Mouse (Mus musculus) gastrocnemius, adult 18-20 months (tissue): Measurements from ENCODE around the gene Sp100. TPM values are rescaled to one million over a fixed set of nuclear protein-coding genes. Genes with fewer than 3 reads are reported as not detected.

ENCODE experiments used
- DNase-seq: peaks from one replicate; pipeline ENCODE4 v3.0.0; 2021; ENCODE audit warnings: low spot score
- total RNA-seq, 2 experiments: library from RNA; stranded (reverse); gene quantifications; 2 replicates each; pipeline ENCODE4 v1.2.3; 2021

Sp100 gene
- total RNA-seq, 2 experiments from 2014 or later: 3.9 to 5.3 TPM

GRCm38 (mm10) chr1:85697721-85698493 is 48.1 kb downstream of the Sp100 start:
- DNase-seq: no peak

GRCm38 (mm10) chr1:85702531-85702930 is 52.7 kb downstream of the Sp100 start:
- DNase-seq: no peak

- DNase-seq: peak; percentile 70
Observed at GRCm38 (mm10) chr1:85703245-85704186, 53.7 kb downstream of the Sp100 start.

GRCm38 (mm10) chr1:85705552-85705951 is 55.8 kb downstream of the Sp100 start:
- DNase-seq: no peak

- DNase-seq: no peak
Observed at GRCm38 (mm10) chr1:85706754-85707153, 57.0 kb downstream of the Sp100 start.

GRCm38 (mm10) chr1:85714501-85714900 is 64.7 kb downstream of the Sp100 start:
- DNase-seq: no peak

- DNase-seq: no peak
Observed at GRCm38 (mm10) chr1:85716447-85717027, 66.7 kb downstream of the Sp100 start.

GRCm38 (mm10) chr1:85719049-85719448 is 69.3 kb downstream of the Sp100 start:
- DNase-seq: no peak

- no peak for DNase-seq
Observed at GRCm38 (mm10) chr1:85720220-85720893, 70.6 kb downstream of the Sp100 start.

GRCm38 (mm10) chr1:85730471-85730870 is 80.7 kb downstream of the Sp100 start:
- no peak for DNase-seq

GRCm38 (mm10) chr1:85732581-85732980 is 82.8 kb downstream of the Sp100 start:
- no peak for DNase-seq

- DNase-seq: no peak
Observed at GRCm38 (mm10) chr1:85734511-85734910, 84.7 kb downstream of the Sp100 start.

GRCm38 (mm10) chr1:85735463-85736123 is 85.8 kb downstream of the Sp100 start:
- DNase-seq: peak; percentile 28

- peak; percentile 84 for DNase-seq
Observed at GRCm38 (mm10) chr1:85736355-85737184, 86.8 kb downstream of the Sp100 start.

- no peak for DNase-seq
Observed at GRCm38 (mm10) chr1:85739000-85739399, 89.2 kb downstream of the Sp100 start.

GRCm38 (mm10) chr1:85739819-85740218 is 90.0 kb downstream of the Sp100 start:
- no peak for DNase-seq

GRCm38 (mm10) chr1:85740923-85741322 is 91.1 kb downstream of the Sp100 start:
- no peak for DNase-seq

- DNase-seq: no peak
Observed at GRCm38 (mm10) chr1:85742333-85742732, 92.5 kb downstream of the Sp100 start.

- no peak for DNase-seq
Observed at GRCm38 (mm10) chr1:85742916-85743505, 93.2 kb downstream of the Sp100 start.

GRCm38 (mm10) chr1:85744539-85744938 is 94.8 kb downstream of the Sp100 start:
- no peak for DNase-seq
